Comparison of ENCODE assay signal across 8 mouse cellular contexts in the genomic region with DNA sequence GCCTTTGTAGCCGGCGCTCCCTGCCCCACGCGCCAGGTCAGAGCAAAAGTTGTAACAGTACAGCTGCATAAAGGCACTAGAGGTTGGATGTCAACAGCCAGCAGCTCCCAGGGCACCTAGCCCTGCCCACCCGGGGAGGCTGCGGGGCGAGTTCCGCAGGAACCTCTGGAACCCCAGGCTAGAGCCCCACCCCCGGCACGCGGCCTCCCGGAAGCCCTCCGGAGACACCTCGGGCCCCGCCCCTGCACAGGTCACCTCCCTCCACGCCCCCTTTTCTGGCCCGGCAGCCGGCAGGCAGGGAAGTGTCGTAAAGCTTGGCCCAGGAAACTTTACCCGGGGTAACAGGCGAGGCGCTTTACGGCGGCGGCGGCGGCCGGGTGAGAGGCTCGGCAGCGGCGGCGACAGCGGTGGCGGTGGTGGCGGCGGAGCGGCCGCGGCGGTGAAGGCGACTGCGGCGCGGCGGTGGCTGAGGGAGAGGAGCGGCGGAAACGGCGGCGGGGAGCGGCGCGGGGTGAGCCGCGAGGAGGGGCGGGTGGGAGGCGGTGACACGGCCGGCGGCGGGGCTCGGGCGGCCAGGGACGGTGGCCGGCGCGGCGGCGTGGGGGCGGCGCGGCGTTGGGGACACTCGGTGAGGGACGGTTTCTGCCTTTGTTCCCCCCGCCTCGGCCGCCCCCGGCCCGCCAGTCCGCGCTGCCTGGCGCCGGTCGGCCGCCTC. TPM values are rescaled to one million over a fixed set of nuclear protein-coding genes. Genes with fewer than 3 reads are reported as not detected.
A peak's percentile ranks its signal among the peaks of the same experiment; 100 is the strongest.
DNase-seq lines count a peak whose midpoint lies in the region; ATAC-seq and TF ChIP-seq lines count a peak whose summit lies in the region.

Naa30 (plus strand) TSS at position 360 of the 715 bp plus-strand sequence.

- CTCF ChIA-PET in Patski (lab: Charles Lee), result interaction anchor here (1.3 to 3.1 kb wide), 3 partner anchors 9 to 18 kb away, joined by 4 to 12 read pairs (median 4); no protein-coding TSS in a partner anchor

- H3K4me2 ChIP-seq in hindbrain, embryonic 14.5 days (replicated peaks), result peak within 1 kb of the TSS; percentile 82

- POLR2A ChIA-PET in Patski (lab: Charles Lee), result no interaction called here

- H3K27me3 ChIP-seq in Patski, result no peaks in the 10 kb centered on the region
- no peaks in the 10 kb centered on the region for H3K27me3 ChIP-seq in hindbrain, embryonic 14.5 days (ENCODE audit: control insufficient read depth, insufficient read depth, low read length)

- no peaks in the 10 kb centered on the region for H3K9me3 ChIP-seq in hindbrain, embryonic 14.5 days (ENCODE audit: control insufficient read depth, low read length)

- in situ Hi-C loops in Patski (cut with MboI; ENCODE audit: low pct_unique_long_range_greater_than_20kb), result no loop called here

- H3K27ac ChIP-seq in hindbrain, embryonic 14.5 days, result peak within 1 kb of the TSS; percentile 87

- H3K9ac ChIP-seq in hindbrain, embryonic 14.5 days, result peak within 1 kb of the TSS; percentile 95

- no peak for TF ChIP-seq CTCF in Patski (IDR thresholded peaks at IDR 0.05)

- DNase-seq in Patski (ENCODE audit: low read depth, low spot score), result peak; percentile 68
- DNase-seq in cerebellum, postnatal 14 days, result peak; percentile 95 to 96
- DNase-seq in frontal cortex, postnatal 14 days (ENCODE audit: low spot score in 2 of 2), result peak; percentile 91 to 92
- DNase-seq in hindbrain, embryonic 14.5 days (ENCODE audit: low spot score), result peak; percentile 86
- DNase-seq in layer of hippocampus, postnatal 36 days, result peak; percentile 94 to 96
- DNase-seq in lung, postnatal 36 days, result peak; percentile 99
- DNase-seq in retina, postnatal 1 day, result peak; percentile 97
- DNase-seq in urinary bladder, adult 18-20 months (ENCODE audit: low spot score in 2 of 2), result peak; percentile 96 to 98

- H3K4me1 ChIP-seq in hindbrain, embryonic 14.5 days (replicated peaks; ENCODE audit: control insufficient read depth, insufficient read depth, low read length), result peaks cover 33% of the 10 kb centered on the region

- ATAC-seq in Patski, result peak; percentile 91
- ATAC-seq in hindbrain, embryonic 14.5 days (ENCODE audit: low FRiP score), result peak; percentile 92

- WGBS in hindbrain, embryonic 14.5 days, result under 1% methylated on average over 29 of the region's 86 CpGs

- H3K36me3 ChIP-seq in hindbrain, embryonic 14.5 days (replicated peaks; ENCODE audit: control insufficient read depth, insufficient read depth), result peaks cover 9% of the 10 kb centered on the region; the same call in 1 of the 2 replicates

- peak within 1 kb of the TSS; percentile 91 for H3K4me3 ChIP-seq in hindbrain, embryonic 14.5 days (replicated peaks; ENCODE audit: low read length)

RNA-seq across cellular contexts. Expression of gene Naa30, which starts in this region (rescaled TPM):
- 20.8 TPM for polyA plus RNA-seq in Patski (2021)
- 20.3 and 23.8 TPM in 2 replicates for polyA plus RNA-seq in hindbrain, embryonic 14.5 days (2014; fragmentation: Nextera tagmentation; extraction: Ambion mirVana)
- 10 to 100 TPM; 35.9 to 42.6 TPM for total RNA-seq in layer of hippocampus, postnatal 36 days (2021)

Comparison
In these comparisons a context has a peak if more than half of its experiments do, and no peak if none do; other contexts are left out.
1. Peak in every context shown above with its lines: DNase-seq, ATAC-seq, H3K4me3 ChIP-seq and H3K27ac ChIP-seq.